ENCODE assay signal across 8 mouse cellular contexts in genomic region chr5:143932831-143933230, GRCm38 (mm10). TPM values are rescaled to one million over a fixed set of nuclear protein-coding genes. Genes with fewer than 3 reads are reported as not detected.
DNase-seq lines count a peak whose midpoint lies in the region; ATAC-seq lines count a peak whose summit lies in the region.

TSS of gene Rsph10b (plus strand) at chr5:143933035.

- no peaks in the 10 kb centered on the region for H3K27me3 ChIP-seq in intestine, embryonic 15.5 days (replicated peaks)
- H3K27me3 ChIP-seq in neural tube, embryonic 13.5 days: no peaks in the 10 kb centered on the region

- peaks cover 15% of the 10 kb centered on the region; the same call in 1 of the 2 replicates for H3K36me3 ChIP-seq in intestine, embryonic 15.5 days
- H3K36me3 ChIP-seq in neural tube, embryonic 13.5 days: peaks cover 48% of the 10 kb centered on the region

- H3K4me3 ChIP-seq in intestine, embryonic 15.5 days (replicated peaks): no peak within 1 kb of the TSS
- H3K4me3 ChIP-seq in neural tube, embryonic 13.5 days: no peak within 1 kb of the TSS

- no peak within 1 kb of the TSS for H3K4me2 ChIP-seq in intestine, embryonic 15.5 days (replicated peaks)
- 0 out of 2 replicates have a peak within 1 kb of the TSS, but pooled peaks have one; percentile 19 for H3K4me2 ChIP-seq in neural tube, embryonic 13.5 days

- WGBS in intestine, embryonic 15.5 days: 26% methylated on average over 8 of the region's 8 CpGs
- WGBS in neural tube, embryonic 13.5 days: 13% methylated on average over 8 of the region's 8 CpGs

- ATAC-seq in intestine, embryonic 15.5 days: peak; percentile 31
- ATAC-seq in neural tube, embryonic 13.5 days (ENCODE audit: low read depth): no peak
- no peak for ATAC-seq in monocyte, adult 5-6 weeks (replicated peaks; ENCODE audit: insufficient number of reproducible peaks, low FRiP score, low TSS enrichment, poor library complexity, severe bottlenecking)

- DNase-seq in kidney, postnatal 10 days: peak; percentile 17
- DNase-seq in kidney, adult 11 months: no peak
- DNase-seq in embryo, embryonic 10 days (ENCODE audit: low spot score): peak; percentile 47
- no peak for DNase-seq in left cerebral cortex, postnatal 14 days (ENCODE audit: low spot score in 2 of 2)
- no peak for DNase-seq in right cerebral cortex, postnatal 14 days

- no peaks in the 10 kb centered on the region for H3K9me3 ChIP-seq in intestine, embryonic 15.5 days
- H3K9me3 ChIP-seq in neural tube, embryonic 13.5 days: no peaks in the 10 kb centered on the region

- H3K9ac ChIP-seq in intestine, embryonic 15.5 days: no peak within 1 kb of the TSS
- no peak within 1 kb of the TSS for H3K9ac ChIP-seq in neural tube, embryonic 13.5 days

- H3K4me1 ChIP-seq in intestine, embryonic 15.5 days (replicated peaks): 0 out of 2 replicates have a peak, but pooled peaks cover 2% of the 10 kb centered on the region
- 0 out of 2 replicates have a peak, but pooled peaks cover 5% of the 10 kb centered on the region for H3K4me1 ChIP-seq in neural tube, embryonic 13.5 days (replicated peaks)

- H3K27ac ChIP-seq in intestine, embryonic 15.5 days: peak within 1 kb of the TSS; percentile 37; the same call in 1 of the 2 replicates
- no peak within 1 kb of the TSS for H3K27ac ChIP-seq in neural tube, embryonic 13.5 days (replicated peaks)

- intact Hi-C loops in left cerebral cortex, postnatal 14 days (cut with DNase I): no loop called here

RNA-seq across cellular contexts. Expression of gene Rsph10b, which starts in this region (rescaled TPM):
- 0.20 and 0.39 TPM in 2 replicates for polyA plus RNA-seq in intestine, embryonic 15.5 days (2015; fragmentation: Nextera tagmentation; extraction: Ambion mirVana)
- polyA plus RNA-seq in neural tube, embryonic 13.5 days (2015; fragmentation: Nextera tagmentation; extraction: Ambion mirVana): 2.9 and 3.4 TPM in 2 replicates
- 1 to 10 TPM; 3.6 to 5.6 TPM for total RNA-seq in left cerebral cortex, postnatal 14 days (2021)
- 0.29 to 1.9 TPM (median 0.32 TPM) in 3 replicates for total RNA-seq in monocyte, adult 5-6 weeks (2017)

Comparison
In these comparisons a context has a peak if more than half of its experiments do, and no peak if none do; other contexts are left out.
1. DNase-seq: peak in kidney, postnatal 10 days (single experiment) and embryo, embryonic 10 days (single experiment); none in kidney, adult 11 months (single experiment), left cerebral cortex, postnatal 14 days (0 of 2) and right cerebral cortex, postnatal 14 days (single experiment).
2. Peak in ATAC-seq and H3K27ac ChIP-seq in intestine, embryonic 15.5 days; RNA of the gene not detected or under 1 TPM.